Mouse (Mus musculus): ENCODE results near the gene Zfp462. TPM values are rescaled to one million over a fixed set of nuclear protein-coding genes. Genes with fewer than 3 reads are reported as not detected.

The Zfp462 gene
- total RNA-seq, 2 experiments from 2014 or later = 0.12 to 0.25 TPM

- no peak for ATAC-seq (replicated peaks; ENCODE audit: poor library complexity)
These were observed 156.0 kb downstream of the Zfp462 start for GRCm38 (mm10) chr4:55100851-55101250.

GRCm38 (mm10) chr4:55101601-55102000 lies 156.8 kb downstream of the Zfp462 start:
- ATAC-seq (replicated peaks; ENCODE audit: poor library complexity) = no peak

- ATAC-seq (replicated peaks; ENCODE audit: poor library complexity) = no peak
These were observed 157.5 kb downstream of the Zfp462 start for GRCm38 (mm10) chr4:55102382-55102781.

GRCm38 (mm10) chr4:55103575-55103974 lies 158.7 kb downstream of the Zfp462 start:
- no peak for ATAC-seq (replicated peaks; ENCODE audit: poor library complexity)

GRCm38 (mm10) chr4:55117839-55118487 lies 173.1 kb downstream of the Zfp462 start:
- ATAC-seq (replicated peaks; ENCODE audit: poor library complexity) = peak; percentile 87

GRCm38 (mm10) chr4:55121126-55121525 lies 176.3 kb downstream of the Zfp462 start:
- ATAC-seq (replicated peaks; ENCODE audit: poor library complexity) = no peak

- ATAC-seq (replicated peaks; ENCODE audit: poor library complexity) = no peak
These were observed 177.1 kb downstream of the Zfp462 start for GRCm38 (mm10) chr4:55121952-55122351.

- ATAC-seq (replicated peaks; ENCODE audit: poor library complexity) = peak; percentile 54
These were observed 179.3 kb downstream of the Zfp462 start for GRCm38 (mm10) chr4:55124126-55124525.

- ATAC-seq (replicated peaks; ENCODE audit: poor library complexity) = no peak
These were observed 180.3 kb downstream of the Zfp462 start for GRCm38 (mm10) chr4:55125048-55125737.

GRCm38 (mm10) chr4:55125738-55126054 lies 180.8 kb downstream of the Zfp462 start:
- ATAC-seq (replicated peaks; ENCODE audit: poor library complexity) = no peak

- ATAC-seq (replicated peaks; ENCODE audit: poor library complexity) = no peak
These were observed 182.5 kb downstream of the Zfp462 start for GRCm38 (mm10) chr4:55127228-55127901.

GRCm38 (mm10) chr4:55128088-55128835 lies 183.4 kb downstream of the Zfp462 start:
- no peak for ATAC-seq (replicated peaks; ENCODE audit: poor library complexity)

Measured in megakaryocyte progenitor cell, adult 5-6 weeks (primary cell).